Mouse (Mus musculus) testis, adult 2 months (tissue): ENCODE measurements around the gene 1600015I10Rik.

ENCODE experiments used
- CTCF ChIP-seq: fragments of 200-500 bp; IDR thresholded peaks from 2 replicates; pipeline ENCODE4 v1.5.1; 2012; ENCODE audit warnings: low read depth, mild to moderate bottlenecking, inconsistent platforms, low read length, moderate library complexity; ENCODE audit not compliant: control insufficient read depth, insufficient read depth, insufficient replicate concordance
- POLR2A ChIP-seq: fragments of 200-500 bp; IDR thresholded peaks from 2 replicates; pipeline ENCODE4 v1.6.1; 2012; ENCODE audit warnings: low read depth, mild to moderate bottlenecking, inconsistent platforms, low read length, moderate library complexity; ENCODE audit not compliant: control insufficient read depth

- TF ChIP-seq CTCF (no peak), POLR2A (no peak)
Observed at GRCm38 (mm10) chr6:48954946-48955345, 25.3 kb downstream of the 1600015I10Rik start.
